Mouse (Mus musculus) stomach, postnatal 0 days (tissue): Measurements from ENCODE around the gene A830031A19Rik. TPM values are rescaled to one million over a fixed set of nuclear protein-coding genes. Genes with fewer than 3 reads are reported as not detected.

Experiments
- ATAC-seq: fragments of 200-750 bp; cut with Nextera tagmentation; 2 replicates; pipeline ENCODE4 v1.8.0; 2017; ENCODE audit not compliant: low FRiP score, low TSS enrichment
- DNase-seq: peaks from one replicate; pipeline ENCODE4 v3.0.0-alpha.2; 2016; ENCODE audit warnings: low spot score
- H3K27ac ChIP-seq: fragments of 300-500 bp; sonication (generic); replicated peaks from 2 replicates; pipeline ENCODE4 v1.5.1; 2014; ENCODE audit warnings: mild to moderate bottlenecking, control low read depth
- H3K27me3 ChIP-seq: fragments of 300-500 bp; sonication (generic); 2 replicates; pipeline ENCODE4 v1.6.1; 2014; ENCODE audit warnings: low read length; ENCODE audit not compliant: control insufficient read depth, insufficient read depth
- H3K36me3 ChIP-seq: fragments of 300-500 bp; sonication (generic); 2 replicates; pipeline ENCODE4 v1.6.1; 2014; ENCODE audit warnings: low read length, mixed read lengths; ENCODE audit not compliant: control insufficient read depth, insufficient read depth
- H3K4me1 ChIP-seq: fragments of 300-500 bp; sonication (generic); replicated peaks from 2 replicates; pipeline ENCODE4 v1.6.1; 2014; ENCODE audit warnings: antibody characterized with exemption; ENCODE audit not compliant: control insufficient read depth, insufficient read depth
- H3K4me2 ChIP-seq: fragments of 300-500 bp; sonication (generic); replicated peaks from 2 replicates; pipeline ENCODE4 v1.6.1; 2014; ENCODE audit warnings: low read depth, mild to moderate bottlenecking, control low read depth, moderate library complexity
- H3K4me3 ChIP-seq: fragments of 300-500 bp; sonication (generic); 2 replicates; pipeline ENCODE4 v1.5.1; 2014; ENCODE audit warnings: low read depth, low read length, control low read depth
- H3K9ac ChIP-seq: fragments of 300-500 bp; sonication (generic); 2 replicates; pipeline ENCODE4 v1.6.1; 2014; ENCODE audit warnings: mild to moderate bottlenecking, low read length, control low read depth, mixed read lengths
- H3K9me3 ChIP-seq: fragments of 300-500 bp; sonication (generic); 2 replicates; pipeline ENCODE4 v1.6.1; 2016; ENCODE audit warnings: low read length; ENCODE audit not compliant: control insufficient read depth
- CTCF ChIP-seq: IDR thresholded peaks from 2 replicates; pipeline ENCODE4 v1.5.1; 2016; ENCODE audit warnings: antibody characterized with exemption, low read depth, mild to moderate bottlenecking, moderate library complexity
- EP300 ChIP-seq: optimal IDR thresholded peaks from 2 replicates; pipeline ENCODE3; 2016; ENCODE audit warnings: antibody characterized with exemption
- WGBS: fragments of 180-500 bp; shearing (Covaris S2); extraction: QIAGEN DNeasy Blood & Tissue Kit; methylation state at CpG from one replicate; pipeline ENCODE4 v1.1.7; 2014; 5-methylcytosine and 5-hydroxymethylcytosine counted together
- polyA plus RNA-seq: library from polyadenylated mRNA; unstranded; fragments of >200 nt; fragmentation: Nextera tagmentation; extraction: Ambion mirVana; gene quantifications from 2 replicates; pipeline ENCODE4 v1.2.1, GENCODE M21; 2015

A830031A19Rik gene
- polyA plus RNA-seq, 1 experiment from 2014 or later = not detected

- ATAC-seq (no peak), DNase-seq (no peak)
- H3K4me1 ChIP-seq = peaks cover 10% of the 10 kb centered on the region
Measured at GRCm38 (mm10) chr11:24098662-24099061, 23.8 kb upstream of the A830031A19Rik start.

GRCm38 (mm10) chr11:24098069-24098468, 23.2 kb upstream of the A830031A19Rik start:
- no peaks in the 10 kb centered on the region for H3K9me3 ChIP-seq
- TF ChIP-seq CTCF (no peak), EP300 (no peak)
- DNase-seq = no peak
- WGBS = 56% methylated on average over 5 of the region's 5 CpGs
- H3K27me3 ChIP-seq = no peaks in the 10 kb centered on the region
- no peak overlapping the region for H3K4me2 ChIP-seq
- peaks cover 8% of the 10 kb centered on the region for H3K4me1 ChIP-seq
- H3K4me3 ChIP-seq = no peak overlapping the region
- H3K9ac ChIP-seq = no peak overlapping the region
- peak overlapping the region; percentile 8; the same call in 1 of the 2 replicates for H3K27ac ChIP-seq
- ATAC-seq = no peak
- H3K36me3 ChIP-seq = no peaks in the 10 kb centered on the region

More at GRCm38 (mm10) chr11:24098662-24099061, 23.8 kb upstream of the A830031A19Rik start:
- H3K4me2 ChIP-seq = no peak overlapping the region
- no peaks in the 10 kb centered on the region for H3K27me3 ChIP-seq
- H3K9ac ChIP-seq = no peak overlapping the region
- WGBS = 56% methylated on average over 3 of the region's 3 CpGs
- H3K9me3 ChIP-seq = no peaks in the 10 kb centered on the region
- H3K27ac ChIP-seq = no peak overlapping the region
- H3K4me3 ChIP-seq = no peak overlapping the region
- H3K36me3 ChIP-seq = no peaks in the 10 kb centered on the region
- no peak for TF ChIP-seq CTCF
- TF ChIP-seq EP300 = no peak

GRCm38 (mm10) chr11:24097026-24097425, 22.2 kb upstream of the A830031A19Rik start:
- 40% methylated on average over 6 of the region's 6 CpGs for WGBS
- Histone ChIP-seq H3K36me3 (no peaks in the 10 kb centered on the region), H3K9me3 (no peaks in the 10 kb centered on the region), H3K4me1 (peaks cover 8% of the 10 kb centered on the region), H3K9ac (no peak overlapping the region), H3K27me3 (no peaks in the 10 kb centered on the region), H3K4me3 (no peak overlapping the region), H3K27ac (peak overlapping the region; percentile 69), H3K4me2 (no peak overlapping the region)
- no peak for TF ChIP-seq EP300
- TF ChIP-seq CTCF = no peak
- DNase-seq (no peak), ATAC-seq (no peak)

- H3K4me3 ChIP-seq = no peak overlapping the region
- H3K36me3 ChIP-seq = no peaks in the 10 kb centered on the region
- peaks cover 8% of the 10 kb centered on the region for H3K4me1 ChIP-seq
- no peak overlapping the region for H3K4me2 ChIP-seq
- no peak overlapping the region for H3K9ac ChIP-seq
- TF ChIP-seq CTCF = no peak
- no peak for TF ChIP-seq EP300
- DNase-seq (no peak), ATAC-seq (no peak)
- H3K27me3 ChIP-seq = no peaks in the 10 kb centered on the region
- no peaks in the 10 kb centered on the region for H3K9me3 ChIP-seq
- WGBS = 56% methylated on average over 6 of the region's 6 CpGs
- H3K27ac ChIP-seq = no peak overlapping the region
Measured at GRCm38 (mm10) chr11:24096483-24096882, 21.6 kb upstream of the A830031A19Rik start.

GRCm38 (mm10) chr11:24095656-24096353, 21.0 kb upstream of the A830031A19Rik start:
- TF ChIP-seq EP300 (no peak), CTCF (no peak)
- Histone ChIP-seq H3K27me3 (no peaks in the 10 kb centered on the region), H3K9me3 (no peaks in the 10 kb centered on the region), H3K4me2 (no peak overlapping the region), H3K4me3 (no peak overlapping the region), H3K9ac (no peak overlapping the region), H3K27ac (no peak overlapping the region), H3K4me1 (peaks cover 8% of the 10 kb centered on the region), H3K36me3 (no peaks in the 10 kb centered on the region)
- no peak for ATAC-seq
- no peak for DNase-seq
- WGBS = 65% methylated on average over 7 of the region's 7 CpGs

GRCm38 (mm10) chr11:24095236-24095635, 20.4 kb upstream of the A830031A19Rik start:
- no peaks in the 10 kb centered on the region for H3K9me3 ChIP-seq
- no peaks in the 10 kb centered on the region for H3K36me3 ChIP-seq
- H3K27me3 ChIP-seq = no peaks in the 10 kb centered on the region
- 24% methylated on average over 9 of the region's 9 CpGs for WGBS
- H3K27ac ChIP-seq = peak overlapping the region; percentile 20
- no peak for DNase-seq
- no peak for ATAC-seq
- peaks cover 8% of the 10 kb centered on the region for H3K4me1 ChIP-seq
- peak overlapping the region; percentile 34 for H3K4me2 ChIP-seq
- no peak for TF ChIP-seq EP300
- no peak for TF ChIP-seq CTCF
- H3K4me3 ChIP-seq = no peak overlapping the region
- H3K9ac ChIP-seq = peak overlapping the region; percentile 18; the same call in 1 of the 2 replicates
